Mouse (Mus musculus) frontal cortex, postnatal 36 days (tissue): ENCODE measurements around the gene Lrp2bp.

Source experiments
- DNase-seq, 2 experiments: peaks; one replicate each; pipeline ENCODE4 v3.0.0; 2022; ENCODE audit warnings: low spot score in 2 of 2

Gene Lrp2bp

DNA sequence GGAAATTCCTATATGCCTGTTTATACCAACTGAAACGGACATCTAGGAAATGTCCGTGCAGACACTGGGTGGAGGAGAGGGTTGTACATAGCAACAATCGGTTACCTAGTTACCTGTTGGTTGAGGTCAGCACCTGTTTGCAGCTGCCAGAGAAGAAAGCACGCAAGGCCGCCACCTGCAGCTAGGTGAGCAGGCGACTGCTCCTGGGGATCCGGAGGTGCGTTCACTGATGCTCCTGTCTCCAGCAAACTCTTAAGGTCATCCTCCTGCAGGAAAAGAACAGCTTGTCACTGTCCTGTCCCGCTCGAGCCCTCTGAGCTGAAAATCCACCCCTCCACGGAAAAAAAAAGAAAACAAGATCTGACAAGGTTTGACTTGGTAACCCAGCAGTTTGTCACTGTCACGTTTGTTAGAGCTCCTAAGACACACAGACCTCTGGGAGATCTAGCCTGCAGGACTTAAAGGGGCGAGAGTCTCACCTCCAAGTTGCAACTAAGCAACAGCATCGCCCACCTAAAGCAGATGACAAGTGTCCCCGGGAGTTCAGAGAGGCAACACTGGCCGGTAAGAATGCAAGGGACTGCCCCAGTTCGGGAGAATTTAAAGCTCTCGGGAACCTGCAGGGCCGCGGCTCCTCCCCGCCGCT lies at the start of gene Lrp2bp:
Lrp2bp (plus strand) TSS at position 166 of the 646 bp plus-strand sequence.
- DNase-seq: peak; percentile 44

DNA sequence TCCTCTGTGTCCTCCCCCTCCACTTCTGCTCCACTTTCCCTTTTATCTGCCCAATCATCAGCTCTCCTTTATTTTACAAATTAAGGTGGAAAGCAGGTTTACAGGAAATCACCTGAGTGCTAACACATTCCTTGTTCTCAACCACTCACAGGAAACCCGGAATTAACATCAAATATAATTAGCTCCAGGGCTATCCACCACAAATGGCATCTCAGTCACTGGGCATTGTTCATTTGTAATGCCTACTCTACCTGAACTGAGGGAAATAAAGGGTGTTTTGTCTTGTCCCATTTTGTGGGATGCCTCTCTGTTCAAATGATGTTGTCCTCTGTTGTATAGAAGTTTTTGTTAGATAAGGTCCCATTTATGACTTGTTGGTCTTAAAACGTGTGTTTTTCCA lies 48.5 kb upstream of the Lrp2bp start:
- DNase-seq: no peak

GRCm38 (mm10) chr8:45970894-45971293 lies 28.2 kb upstream of the Lrp2bp start:
- no peak for DNase-seq

DNA sequence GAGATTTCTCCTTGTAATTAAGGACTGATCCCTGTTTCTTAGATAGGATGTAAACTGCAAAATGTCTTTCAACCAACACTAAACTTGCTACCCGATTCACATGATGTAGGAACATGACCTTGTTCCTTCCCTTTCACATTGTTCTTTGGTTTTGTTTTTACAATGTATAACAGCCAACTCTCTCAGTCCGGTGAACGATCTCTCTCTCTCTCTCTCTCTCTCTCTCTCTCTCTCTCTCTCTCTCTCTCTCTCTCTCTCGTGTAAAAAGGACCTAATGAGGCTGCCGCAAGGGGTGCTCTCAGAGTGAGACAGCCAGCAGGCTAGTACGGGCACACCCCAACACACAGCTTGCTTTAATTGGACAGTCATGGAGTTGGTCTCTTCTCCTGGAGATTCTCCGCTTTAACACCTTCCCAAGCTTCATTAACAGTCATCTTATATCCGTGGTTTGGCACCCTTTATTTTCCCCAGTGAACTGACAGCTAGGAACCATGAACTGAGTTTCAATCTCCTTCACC lies 25.1 kb upstream of the Lrp2bp start:
- DNase-seq: no peak

DNA sequence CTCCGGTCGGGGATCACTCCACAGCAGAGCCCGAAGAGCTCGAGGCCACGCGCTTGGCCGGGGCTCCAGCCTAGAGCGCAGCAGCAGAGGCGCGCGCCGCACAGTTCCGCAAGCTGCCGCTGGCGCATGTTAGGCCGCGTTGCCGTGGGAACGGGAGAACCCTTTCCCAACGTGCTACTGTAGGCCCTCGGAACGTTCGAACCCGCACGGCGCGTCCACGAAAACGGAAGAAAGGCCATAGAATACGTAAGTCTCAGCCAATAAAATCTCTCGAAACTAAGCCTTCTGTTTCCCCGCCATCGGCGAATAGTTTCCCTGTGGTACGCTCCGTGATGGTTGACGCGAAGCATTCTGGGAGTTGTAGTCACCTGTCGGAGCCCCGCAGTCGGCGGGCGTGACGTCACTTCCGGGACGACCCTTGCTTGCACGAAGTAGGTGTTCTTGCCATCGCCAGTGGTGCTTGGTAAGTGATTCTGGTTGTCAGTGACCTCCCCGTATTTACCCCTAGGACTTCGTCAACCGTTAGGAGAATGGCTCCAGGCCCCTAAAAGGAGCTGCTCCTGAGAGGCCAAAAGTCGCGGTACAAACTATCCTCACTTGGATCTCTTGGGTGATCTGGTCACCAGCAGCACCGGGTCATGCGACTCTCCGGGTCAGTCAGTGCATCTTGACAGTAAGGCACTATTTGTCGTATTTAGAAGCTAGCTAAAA lies 23.8 kb upstream of the Lrp2bp start, which contains the start of the genes 1700029J07Rik and Ufsp2:
1700029J07Rik (minus strand) TSS at position 127 of the 711 bp plus-strand sequence.
Ufsp2 (plus strand) TSS at position 403 of the 711 bp plus-strand sequence.
- DNase-seq: peak; percentile 98 to 99

GRCm38 (mm10) chr8:45975837-45976468 lies 23.1 kb upstream of the Lrp2bp start:
- no peak for DNase-seq

DNA sequence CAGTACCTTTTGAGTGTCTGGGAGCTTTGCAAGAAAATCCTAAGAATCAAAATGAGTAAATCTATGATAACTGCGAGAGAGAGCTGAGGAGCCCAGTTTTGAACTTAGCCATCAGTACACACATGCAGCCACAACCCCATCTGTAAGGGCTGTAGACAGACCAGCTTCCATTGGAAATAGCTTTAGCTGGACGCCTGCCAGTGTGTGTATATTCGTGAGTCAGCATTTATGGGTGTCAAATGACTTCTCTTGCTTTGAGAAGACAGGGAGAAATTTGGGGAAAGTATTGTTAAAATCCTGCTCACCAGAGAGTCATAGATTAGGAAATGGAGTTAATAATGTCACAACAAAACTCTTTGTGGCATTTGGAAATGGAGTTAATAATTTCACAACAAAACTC lies 12.4 kb upstream of the Lrp2bp start:
- no peak for DNase-seq

- no peak for DNase-seq
Observed at GRCm38 (mm10) chr8:45988189-45988588, 10.9 kb upstream of the Lrp2bp start.

- DNase-seq: no peak
Observed at GRCm38 (mm10) chr8:45990631-45991310, 8.3 kb upstream of the Lrp2bp start.

GRCm38 (mm10) chr8:45994111-45994510 lies 5.0 kb upstream of the Lrp2bp start:
- DNase-seq: no peak

- no peak for DNase-seq
Observed at GRCm38 (mm10) chr8:45995576-45995975, 3.5 kb upstream of the Lrp2bp start.

GRCm38 (mm10) chr8:45998228-45998627 lies 875 bp upstream of the Lrp2bp start:
- DNase-seq: no peak

- DNase-seq: peak; percentile 98 to 99
Observed at GRCm38 (mm10) chr8:45999784-46000705, 942 bp downstream of the Lrp2bp start.

- no peak for DNase-seq
Observed at GRCm38 (mm10) chr8:46005596-46005995, 6.5 kb downstream of the Lrp2bp start, which contains the start of gene Ankrd37. Ankrd37 (minus strand) TSS chr8:46005707.

GRCm38 (mm10) chr8:46007050-46007672 lies 8.1 kb downstream of the Lrp2bp start:
- DNase-seq: no peak

DNA sequence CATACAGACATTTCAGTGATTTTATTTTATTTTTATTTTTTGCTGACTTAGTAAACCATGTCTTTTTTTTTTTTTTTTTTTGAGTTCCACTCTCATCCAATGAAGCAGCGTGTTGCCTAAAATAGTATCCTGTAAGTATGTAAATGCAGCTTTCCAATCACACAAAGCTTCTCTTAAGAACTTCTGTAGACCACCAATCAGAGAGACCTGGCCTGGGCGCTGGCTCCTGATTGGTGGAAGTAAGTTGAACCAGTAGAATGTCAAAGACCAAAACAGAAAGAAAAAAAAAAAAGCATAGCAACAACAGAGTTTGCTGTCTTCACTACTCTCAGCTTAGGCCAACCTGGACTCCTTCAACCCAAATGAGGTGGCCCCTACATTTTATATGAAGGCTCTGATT lies 11.2 kb downstream of the Lrp2bp start:
- no peak for DNase-seq

- DNase-seq: peak; percentile 16 to 32
Observed at GRCm38 (mm10) chr8:46010746-46011680, 11.9 kb downstream of the Lrp2bp start.

GRCm38 (mm10) chr8:46022203-46022602 lies 23.1 kb downstream of the Lrp2bp start:
- DNase-seq: peak in 1 of 2 experiments; percentile 15

GRCm38 (mm10) chr8:46022758-46023157 lies 23.7 kb downstream of the Lrp2bp start:
- DNase-seq: no peak
